Mouse (Mus musculus) heart, postnatal 36 days (tissue): ENCODE data around the gene Hdac9. TPM values are rescaled to one million over a fixed set of nuclear protein-coding genes. Genes with fewer than 3 reads are reported as not detected.
A peak's percentile ranks its signal among the peaks of the same experiment; 100 is the strongest.

Experiments used
- DNase-seq, 2 experiments: peaks; one replicate each; pipeline ENCODE4 v3.0.0; 2021 to 2022
- intact Hi-C: fragments of 180-260 bp; cut with DNase I; formaldehyde crosslinking; loops from one replicate; pipeline ENCODE4 v1.15.1; 2025
- total RNA-seq, 2 experiments: library from RNA; stranded (reverse); gene quantifications; 2 replicates each; pipeline ENCODE4 v1.2.3; 2021

Gene Hdac9
- total RNA-seq, 2 experiments from 2014 or later: 18.2 to 22.4 TPM

GRCm38 (mm10) chr12:34618321-34618720 lies 298.6 kb downstream of the Hdac9 start:
- no peak for DNase-seq

GRCm38 (mm10) chr12:34617836-34618235 lies 299.1 kb downstream of the Hdac9 start:
- intact Hi-C loops: no loop called here
- no peak for DNase-seq

More at GRCm38 (mm10) chr12:34618321-34618720, 298.6 kb downstream of the Hdac9 start:
- intact Hi-C loops: no loop called here

GRCm38 (mm10) chr12:34614796-34615195 lies 302.1 kb downstream of the Hdac9 start:
- intact Hi-C loops: no loop called here

GRCm38 (mm10) chr12:34612511-34612910 lies 304.4 kb downstream of the Hdac9 start:
- intact Hi-C loops: no loop called here
- no peak for DNase-seq

More at GRCm38 (mm10) chr12:34614796-34615195, 302.1 kb downstream of the Hdac9 start:
- DNase-seq: no peak

- intact Hi-C loops: no loop called here
Measured at GRCm38 (mm10) chr12:34604521-34604920, 312.4 kb downstream of the Hdac9 start.

GRCm38 (mm10) chr12:34594167-34594793 lies 322.6 kb downstream of the Hdac9 start:
- intact Hi-C loops: no loop called here
- no peak for DNase-seq

More at GRCm38 (mm10) chr12:34604521-34604920, 312.4 kb downstream of the Hdac9 start:
- no peak for DNase-seq

GRCm38 (mm10) chr12:34587171-34587570 lies 329.7 kb downstream of the Hdac9 start:
- DNase-seq: no peak
- intact Hi-C loops: no loop called here

- DNase-seq: no peak
- intact Hi-C loops: no loop called here
Measured at GRCm38 (mm10) chr12:34582522-34582921, 334.4 kb downstream of the Hdac9 start.

GRCm38 (mm10) chr12:34579220-34579619 lies 337.7 kb downstream of the Hdac9 start:
- DNase-seq: no peak
- intact Hi-C loops: no loop called here

GRCm38 (mm10) chr12:34571069-34571468 lies 345.8 kb downstream of the Hdac9 start:
- intact Hi-C loops: no loop called here

GRCm38 (mm10) chr12:34569472-34569871 lies 347.4 kb downstream of the Hdac9 start:
- intact Hi-C loops: no loop called here
- no peak for DNase-seq

More at GRCm38 (mm10) chr12:34571069-34571468, 345.8 kb downstream of the Hdac9 start:
- DNase-seq: no peak

GRCm38 (mm10) chr12:34569052-34569451 lies 347.8 kb downstream of the Hdac9 start:
- intact Hi-C loops: no loop called here
- DNase-seq: no peak

GRCm38 (mm10) chr12:34562331-34562730 lies 354.6 kb downstream of the Hdac9 start:
- intact Hi-C loops: no loop called here
- DNase-seq: no peak

GRCm38 (mm10) chr12:34559001-34559400 lies 357.9 kb downstream of the Hdac9 start:
- intact Hi-C loops: no loop called here
- no peak for DNase-seq

- DNase-seq: no peak
- intact Hi-C loops: no loop called here
Measured at GRCm38 (mm10) chr12:34554803-34555202, 362.1 kb downstream of the Hdac9 start.

- no peak for DNase-seq
- intact Hi-C loops: no loop called here
Measured at GRCm38 (mm10) chr12:34550268-34550667, 366.6 kb downstream of the Hdac9 start.

GRCm38 (mm10) chr12:34529165-34529545 lies 387.7 kb downstream of the Hdac9 start:
- DNase-seq: no peak
- intact Hi-C loops: loop anchor here (5.0 kb wide), 2 partner anchors 37 to 77 kb away; no protein-coding TSS in a partner anchor

GRCm38 (mm10) chr12:34528201-34529164 lies 388.4 kb downstream of the Hdac9 start:
- intact Hi-C loops: loop anchor here (5.0 kb wide), 2 partner anchors 36 to 76 kb away; no protein-coding TSS in a partner anchor
- DNase-seq: peak in 1 of 2 experiments; percentile 23

GRCm38 (mm10) chr12:34527761-34528160 lies 389.1 kb downstream of the Hdac9 start:
- intact Hi-C loops: loop anchor here (5.0 kb wide), 2 partner anchors 35 to 75 kb away; no protein-coding TSS in a partner anchor
- no peak for DNase-seq

GRCm38 (mm10) chr12:34521468-34521867 lies 395.4 kb downstream of the Hdac9 start:
- no peak for DNase-seq
- intact Hi-C loops: no loop called here
